Mouse (Mus musculus): ENCODE measurements at regions not wholly inside any gene's neighbourhood (a gene's known extent, or its start where the extent isn't known, plus 50 kb on each side); places are given as distances from the start of the nearest gene placed in this dataset.

DNA sequence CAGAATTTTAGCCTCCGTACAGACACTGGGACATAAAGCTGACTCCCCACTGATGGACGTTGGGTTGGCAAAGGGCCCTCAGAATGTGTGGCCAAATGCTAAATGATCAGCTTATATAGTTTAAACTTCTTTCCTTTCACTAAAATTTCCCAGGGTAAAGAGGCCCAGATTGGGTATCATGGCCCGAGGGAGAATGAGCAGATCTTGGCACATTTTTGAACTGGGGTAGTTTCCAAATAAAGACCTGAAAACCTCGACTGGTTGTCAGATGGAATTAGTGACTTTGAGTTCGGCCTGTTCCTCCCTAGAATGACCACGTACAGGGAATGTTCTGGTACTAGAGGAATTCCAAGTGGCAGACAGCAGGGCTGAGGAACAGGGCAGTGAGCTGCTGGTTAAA lies 127.9 kb upstream of the Adra1d start:
- H3K27ac ChIP-seq (ENCODE audit: insufficient read depth, low read length): no peak overlapping the region
- H3K9me3 ChIP-seq (replicated peaks; ENCODE audit: control insufficient read depth, insufficient read depth, low read length, poor library complexity, severe bottlenecking): 0 out of 2 replicates have a peak, but pooled peaks cover 3% of the 10 kb centered on the region
- no peaks in the 10 kb centered on the region for H3K27me3 ChIP-seq (ENCODE audit: control insufficient read depth, insufficient read depth, low read length, poor library complexity, severe bottlenecking)
- no peaks in the 10 kb centered on the region for H3K4me1 ChIP-seq (ENCODE audit: control insufficient read depth, insufficient read depth, low read length)
- no peak overlapping the region for H3K9ac ChIP-seq (ENCODE audit: low read depth, poor library complexity, severe bottlenecking)
- TF ChIP-seq EP300 (IDR thresholded peaks at IDR 0.05; ENCODE audit: insufficient read depth, low read depth, low read length) (no peak), CTCF (IDR thresholded peaks at IDR 0.05; ENCODE audit: low read depth, low read length) (no peak), POLR2A (IDR thresholded peaks at IDR 0.05; ENCODE audit: insufficient read depth, low read length) (no peak)
- H3K36me3 ChIP-seq (ENCODE audit: control insufficient read depth, insufficient read depth, low read length, poor library complexity, severe bottlenecking): no peaks in the 10 kb centered on the region
- no peak overlapping the region for H3K4me3 ChIP-seq (ENCODE audit: low read depth, low read length)

DNA sequence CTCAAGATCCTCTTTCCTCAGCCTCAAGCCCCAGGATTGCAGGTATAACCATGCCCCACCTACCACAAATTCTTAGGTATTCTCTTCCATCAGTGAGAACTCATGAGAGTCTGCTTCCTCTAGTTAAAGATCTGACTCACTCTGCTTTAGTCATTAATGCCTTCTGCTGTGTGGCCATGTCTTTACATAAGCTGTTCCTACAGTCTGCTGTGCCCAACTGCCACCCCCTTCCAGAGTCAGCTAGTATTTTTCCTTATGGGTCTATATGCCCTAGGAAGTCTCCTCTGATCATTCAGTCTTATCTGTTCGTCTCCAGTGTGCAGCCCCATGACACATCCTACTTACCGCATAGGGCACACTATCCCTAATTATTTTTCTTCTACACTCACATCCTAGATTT lies 126.2 kb upstream of the Adra1d start:
- H3K36me3 ChIP-seq (ENCODE audit: control insufficient read depth, insufficient read depth, low read length, poor library complexity, severe bottlenecking): no peaks in the 10 kb centered on the region
- no peak overlapping the region for H3K9ac ChIP-seq (ENCODE audit: low read depth, poor library complexity, severe bottlenecking)
- no peak overlapping the region for H3K27ac ChIP-seq (ENCODE audit: insufficient read depth, low read length)
- no peak overlapping the region for H3K4me3 ChIP-seq (ENCODE audit: low read depth, low read length)
- no peaks in the 10 kb centered on the region for H3K4me1 ChIP-seq (ENCODE audit: control insufficient read depth, insufficient read depth, low read length)
- no peaks in the 10 kb centered on the region for H3K27me3 ChIP-seq (ENCODE audit: control insufficient read depth, insufficient read depth, low read length, poor library complexity, severe bottlenecking)
- no peak for TF ChIP-seq EP300 (IDR thresholded peaks at IDR 0.05; ENCODE audit: insufficient read depth, low read depth, low read length)
- no peak for TF ChIP-seq CTCF (IDR thresholded peaks at IDR 0.05; ENCODE audit: low read depth, low read length)
- no peak for TF ChIP-seq POLR2A (IDR thresholded peaks at IDR 0.05; ENCODE audit: insufficient read depth, low read length)
- H3K9me3 ChIP-seq (replicated peaks; ENCODE audit: control insufficient read depth, insufficient read depth, low read length, poor library complexity, severe bottlenecking): 0 out of 2 replicates have a peak, but pooled peaks cover 3% of the 10 kb centered on the region

GRCm38 (mm10) chr2:131687449-131687848 lies 125.4 kb upstream of the Adra1d start:
- TF ChIP-seq POLR2A (IDR thresholded peaks at IDR 0.05; ENCODE audit: insufficient read depth, low read length) (no peak), CTCF (IDR thresholded peaks at IDR 0.05; ENCODE audit: low read depth, low read length) (no peak), EP300 (IDR thresholded peaks at IDR 0.05; ENCODE audit: insufficient read depth, low read depth, low read length) (no peak)
- H3K27ac ChIP-seq (ENCODE audit: insufficient read depth, low read length): no peak overlapping the region
- no peak overlapping the region for H3K4me3 ChIP-seq (ENCODE audit: low read depth, low read length)
- H3K9ac ChIP-seq (ENCODE audit: low read depth, poor library complexity, severe bottlenecking): no peak overlapping the region
- H3K27me3 ChIP-seq (ENCODE audit: control insufficient read depth, insufficient read depth, low read length, poor library complexity, severe bottlenecking): no peaks in the 10 kb centered on the region
- no peaks in the 10 kb centered on the region for H3K4me1 ChIP-seq (ENCODE audit: control insufficient read depth, insufficient read depth, low read length)
- 0 out of 2 replicates have a peak, but pooled peaks cover 3% of the 10 kb centered on the region for H3K9me3 ChIP-seq (replicated peaks; ENCODE audit: control insufficient read depth, insufficient read depth, low read length, poor library complexity, severe bottlenecking)
- H3K36me3 ChIP-seq (ENCODE audit: control insufficient read depth, insufficient read depth, low read length, poor library complexity, severe bottlenecking): no peaks in the 10 kb centered on the region

DNA sequence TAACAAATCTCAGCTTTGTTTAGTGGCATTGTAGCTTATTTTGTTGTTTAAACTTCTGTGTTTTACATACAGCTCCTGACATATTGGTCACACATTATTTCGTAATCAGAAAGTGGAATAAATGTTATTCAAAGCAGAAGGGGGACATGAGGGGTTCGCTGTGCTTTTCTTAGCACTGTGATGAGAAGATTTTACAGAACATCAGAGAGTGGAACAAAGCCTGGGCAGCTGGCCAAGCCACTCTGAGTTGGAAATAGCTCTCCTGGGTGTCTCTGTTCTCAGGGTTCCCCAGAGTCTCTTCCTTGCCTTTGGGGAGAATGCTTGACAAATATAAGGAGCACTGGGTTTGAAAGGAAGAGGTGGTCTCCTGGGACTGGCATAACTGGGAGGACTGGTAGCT lies 124.7 kb upstream of the Adra1d start:
- no peak for TF ChIP-seq CTCF (IDR thresholded peaks at IDR 0.05; ENCODE audit: low read depth, low read length)
- TF ChIP-seq POLR2A (IDR thresholded peaks at IDR 0.05; ENCODE audit: insufficient read depth, low read length): no peak
- no peak for TF ChIP-seq EP300 (IDR thresholded peaks at IDR 0.05; ENCODE audit: insufficient read depth, low read depth, low read length)
- Histone ChIP-seq H3K9ac (ENCODE audit: low read depth, poor library complexity, severe bottlenecking) (no peak overlapping the region), H3K36me3 (ENCODE audit: control insufficient read depth, insufficient read depth, low read length, poor library complexity, severe bottlenecking) (no peaks in the 10 kb centered on the region), H3K27me3 (ENCODE audit: control insufficient read depth, insufficient read depth, low read length, poor library complexity, severe bottlenecking) (no peaks in the 10 kb centered on the region), H3K4me3 (ENCODE audit: low read depth, low read length) (no peak overlapping the region), H3K4me1 (ENCODE audit: control insufficient read depth, insufficient read depth, low read length) (no peaks in the 10 kb centered on the region), H3K27ac (ENCODE audit: insufficient read depth, low read length) (no peak overlapping the region), H3K9me3 (replicated peaks; ENCODE audit: control insufficient read depth, insufficient read depth, low read length, poor library complexity, severe bottlenecking) (0 out of 2 replicates have a peak, but pooled peaks cover 3% of the 10 kb centered on the region)

GRCm38 (mm10) chr2:131685326-131685725 lies 123.2 kb upstream of the Adra1d start:
- TF ChIP-seq CTCF (IDR thresholded peaks at IDR 0.05; ENCODE audit: low read depth, low read length): no peak
- TF ChIP-seq EP300 (IDR thresholded peaks at IDR 0.05; ENCODE audit: insufficient read depth, low read depth, low read length): no peak
- H3K4me3 ChIP-seq (ENCODE audit: low read depth, low read length): no peak overlapping the region
- no peaks in the 10 kb centered on the region for H3K4me1 ChIP-seq (ENCODE audit: control insufficient read depth, insufficient read depth, low read length)
- H3K9me3 ChIP-seq (replicated peaks; ENCODE audit: control insufficient read depth, insufficient read depth, low read length, poor library complexity, severe bottlenecking): 0 out of 2 replicates have a peak, but pooled peaks cover 3% of the 10 kb centered on the region
- H3K9ac ChIP-seq (ENCODE audit: low read depth, poor library complexity, severe bottlenecking): no peak overlapping the region
- no peaks in the 10 kb centered on the region for H3K27me3 ChIP-seq (ENCODE audit: control insufficient read depth, insufficient read depth, low read length, poor library complexity, severe bottlenecking)
- no peak overlapping the region for H3K27ac ChIP-seq (ENCODE audit: insufficient read depth, low read length)
- H3K36me3 ChIP-seq (ENCODE audit: control insufficient read depth, insufficient read depth, low read length, poor library complexity, severe bottlenecking): no peaks in the 10 kb centered on the region

- Histone ChIP-seq H3K4me1 (ENCODE audit: control insufficient read depth, insufficient read depth, low read length) (no peaks in the 10 kb centered on the region), H3K36me3 (ENCODE audit: control insufficient read depth, insufficient read depth, low read length, poor library complexity, severe bottlenecking) (no peaks in the 10 kb centered on the region), H3K4me3 (ENCODE audit: low read depth, low read length) (no peak overlapping the region), H3K27me3 (ENCODE audit: control insufficient read depth, insufficient read depth, low read length, poor library complexity, severe bottlenecking) (no peaks in the 10 kb centered on the region), H3K27ac (ENCODE audit: insufficient read depth, low read length) (no peak overlapping the region), H3K9me3 (replicated peaks; ENCODE audit: control insufficient read depth, insufficient read depth, low read length, poor library complexity, severe bottlenecking) (0 out of 2 replicates have a peak, but pooled peaks cover 3% of the 10 kb centered on the region), H3K9ac (ENCODE audit: low read depth, poor library complexity, severe bottlenecking) (no peak overlapping the region)
- TF ChIP-seq POLR2A (IDR thresholded peaks at IDR 0.05; ENCODE audit: insufficient read depth, low read length) (no peak), CTCF (IDR thresholded peaks at IDR 0.05; ENCODE audit: low read depth, low read length) (no peak), EP300 (IDR thresholded peaks at IDR 0.05; ENCODE audit: insufficient read depth, low read depth, low read length) (no peak)
Observed at GRCm38 (mm10) chr2:131683734-131684133, 121.7 kb upstream of the Adra1d start.
